Mouse (Mus musculus) ovary, postnatal 10 days (tissue): Measurements from ENCODE around the gene Itgav.
A peak's percentile ranks its signal among the peaks of the same experiment; 100 is the strongest.

ENCODE experiments used
- DNase-seq: peaks from one replicate; pipeline ENCODE4 v3.0.0; 2022; ENCODE audit warnings: low spot score

Itgav gene

DNA sequence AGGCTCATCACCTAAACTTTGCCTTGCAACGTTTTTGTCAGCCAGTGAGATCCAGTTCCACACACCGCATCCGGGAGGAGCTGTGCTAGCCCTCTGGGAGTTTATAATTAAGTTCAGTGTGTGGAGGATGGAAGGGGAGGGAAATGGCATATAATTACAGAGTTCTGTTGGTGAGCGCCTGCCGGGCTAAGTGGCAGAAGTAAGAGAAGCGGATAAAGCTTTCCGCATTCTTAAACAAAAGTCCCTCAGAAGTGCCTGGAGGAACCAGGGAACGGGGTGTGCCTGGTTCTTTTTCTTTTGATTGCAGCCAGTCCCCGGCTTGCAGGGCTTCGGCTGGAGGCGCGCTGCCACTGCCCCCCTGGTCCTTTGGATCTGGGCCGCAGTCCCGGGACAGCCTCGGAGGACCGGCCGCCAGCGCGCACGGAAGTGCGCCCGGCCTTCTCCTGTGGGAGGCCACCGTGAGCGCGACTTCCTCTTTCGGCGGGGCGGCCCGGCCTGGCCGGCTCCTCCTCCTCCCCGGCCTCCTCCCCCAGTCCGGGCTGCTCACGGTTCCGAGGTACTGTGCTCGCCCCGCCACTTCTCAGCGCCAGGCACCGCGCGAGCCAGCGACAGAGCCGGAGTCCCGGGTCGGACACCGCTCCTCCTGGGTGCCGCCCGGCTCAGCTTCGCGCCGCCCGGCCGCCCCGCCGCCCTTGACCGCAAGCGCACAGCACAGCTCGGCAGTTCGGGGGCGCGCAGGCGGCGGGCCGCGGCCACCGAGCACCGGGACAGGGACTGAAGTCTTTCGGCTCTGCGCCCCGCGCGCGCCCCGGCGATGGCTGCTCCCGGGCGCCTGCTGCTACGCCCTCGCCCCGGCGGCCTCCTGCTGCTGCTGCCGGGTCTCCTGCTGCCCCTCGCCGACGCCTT lies at the start of gene Itgav:
Gene Itgav (plus strand): TSS at position 477 of the 906 bp plus-strand sequence.
- peak; percentile 94 for DNase-seq

DNA sequence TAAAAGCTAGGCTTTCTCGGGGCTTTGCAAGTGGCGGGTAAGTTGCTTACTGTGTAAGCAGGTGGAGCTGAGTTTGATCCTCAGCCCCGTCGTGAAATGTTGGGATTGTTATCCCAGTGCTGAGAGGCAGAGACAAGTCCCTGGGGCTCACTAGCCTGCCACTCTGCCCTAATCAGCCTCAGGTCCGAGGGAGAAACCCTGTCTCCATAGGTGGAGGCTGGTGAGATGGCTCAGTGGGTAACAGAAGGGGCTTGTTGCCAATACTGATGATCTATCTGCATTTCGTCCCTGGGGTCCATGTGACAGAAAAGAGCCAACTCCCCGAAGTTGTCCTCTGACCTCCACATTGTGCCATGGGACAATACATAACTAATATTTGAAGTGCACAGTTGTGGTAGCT lies 49.8 kb upstream of the Itgav start:
- DNase-seq = no peak

DNA sequence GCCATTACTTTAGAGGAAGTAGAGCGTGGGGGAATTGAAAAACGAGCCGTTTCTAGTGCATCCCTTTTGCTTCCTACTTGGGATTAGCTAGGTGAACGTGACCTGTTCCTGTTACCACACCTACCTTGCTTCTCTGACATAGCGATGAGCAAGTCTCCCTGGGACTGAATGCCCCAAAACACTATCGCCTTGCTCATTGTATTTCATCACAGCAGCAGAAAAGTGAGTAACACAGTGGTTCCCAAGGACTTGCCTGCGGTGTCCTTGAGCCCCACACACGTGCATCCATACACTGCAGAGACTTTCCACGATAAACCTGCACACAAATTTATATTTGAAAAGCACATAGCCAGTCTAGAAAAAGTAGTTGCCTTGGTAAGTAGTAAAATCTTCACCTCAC lies 49.3 kb upstream of the Itgav start:
- no peak for DNase-seq

DNA sequence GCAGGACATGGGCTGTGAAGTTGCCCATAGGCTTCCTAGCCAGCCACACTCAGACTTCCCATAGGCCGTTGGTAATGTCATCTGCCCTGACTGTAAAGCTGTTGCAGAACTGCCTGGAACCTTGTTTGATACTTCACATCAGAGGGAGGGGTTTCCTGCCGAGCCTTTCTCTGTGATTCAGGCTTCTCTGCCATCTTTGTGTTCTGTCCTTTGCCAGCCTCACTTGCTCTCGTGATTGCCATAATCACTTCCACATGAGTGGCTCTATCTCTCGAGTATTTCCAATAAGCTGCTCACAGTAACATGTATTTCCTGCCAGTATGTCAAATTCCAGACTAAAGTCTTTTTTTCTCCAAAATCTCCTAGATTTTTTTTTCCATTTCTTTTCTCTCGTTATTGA lies 48.5 kb upstream of the Itgav start:
- no peak for DNase-seq

DNA sequence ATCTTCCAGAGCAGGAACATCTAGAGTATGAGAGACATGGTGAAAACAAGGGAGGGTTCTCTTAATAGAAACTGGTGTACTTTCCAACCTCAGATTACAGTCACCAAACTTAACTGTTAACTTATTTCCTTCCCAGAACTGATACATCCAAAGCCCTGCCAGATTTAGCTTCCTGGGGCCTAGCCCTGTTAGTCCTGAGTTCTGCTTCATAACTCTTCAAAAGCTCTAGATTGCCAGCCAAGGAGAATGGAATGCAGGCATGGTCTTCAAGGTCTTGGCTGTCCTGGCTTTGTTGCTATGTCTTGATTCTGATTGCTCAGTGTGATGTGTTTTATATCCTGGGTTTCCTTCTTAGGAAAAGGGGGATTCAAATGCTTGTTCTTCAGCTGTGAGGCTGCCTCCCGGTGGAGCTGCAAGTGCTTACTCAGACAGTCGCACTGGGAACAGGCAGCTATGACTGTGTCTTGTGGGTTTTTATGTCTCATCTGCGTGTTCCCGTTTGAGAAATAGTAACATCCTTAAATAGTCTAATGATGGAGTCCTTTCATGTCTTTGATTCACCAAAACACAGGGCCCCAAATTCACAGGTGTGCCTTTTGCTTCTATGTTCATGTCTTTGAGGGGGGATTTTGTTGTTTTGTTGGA lies 47.8 kb upstream of the Itgav start:
- no peak for DNase-seq

DNA sequence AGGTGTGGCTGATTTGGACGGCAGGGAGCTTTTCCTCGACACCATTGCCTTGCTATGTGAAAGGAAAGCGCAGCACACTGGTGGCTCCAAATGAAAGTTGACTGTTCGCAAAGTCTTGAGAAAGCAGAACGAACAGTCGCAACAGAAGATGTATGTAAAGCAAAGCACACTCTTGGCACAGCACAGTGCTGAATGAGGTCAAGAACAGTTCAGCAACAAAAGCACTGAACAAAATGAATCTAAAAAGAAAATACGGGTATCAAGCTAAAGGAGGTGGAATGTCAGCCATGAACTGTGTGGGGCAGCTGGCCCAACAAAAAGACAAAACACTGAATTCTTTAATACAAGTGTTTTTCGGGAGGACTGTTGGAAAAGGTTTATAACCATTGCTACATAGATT lies 42.9 kb upstream of the Itgav start:
- DNase-seq = no peak

DNA sequence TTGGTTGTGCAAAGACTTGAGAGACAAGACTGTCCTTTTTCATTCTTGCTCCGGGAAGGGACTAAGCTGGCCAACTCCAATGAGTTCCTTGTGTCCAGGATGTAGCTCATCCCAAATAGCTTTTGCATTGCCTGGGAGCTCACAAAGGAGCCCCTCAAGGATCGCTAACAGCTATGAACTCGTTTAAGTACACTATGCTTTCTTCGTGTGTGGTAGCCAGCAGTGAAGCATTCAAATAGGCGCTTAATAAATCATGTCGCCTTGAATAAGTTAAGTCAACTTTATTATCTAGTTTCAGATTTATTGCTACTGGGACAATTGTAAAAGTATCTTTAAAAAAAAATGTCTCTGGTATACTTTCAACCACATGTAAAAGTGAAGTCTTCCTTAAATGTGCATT lies 42.4 kb upstream of the Itgav start:
- no peak for DNase-seq

DNA sequence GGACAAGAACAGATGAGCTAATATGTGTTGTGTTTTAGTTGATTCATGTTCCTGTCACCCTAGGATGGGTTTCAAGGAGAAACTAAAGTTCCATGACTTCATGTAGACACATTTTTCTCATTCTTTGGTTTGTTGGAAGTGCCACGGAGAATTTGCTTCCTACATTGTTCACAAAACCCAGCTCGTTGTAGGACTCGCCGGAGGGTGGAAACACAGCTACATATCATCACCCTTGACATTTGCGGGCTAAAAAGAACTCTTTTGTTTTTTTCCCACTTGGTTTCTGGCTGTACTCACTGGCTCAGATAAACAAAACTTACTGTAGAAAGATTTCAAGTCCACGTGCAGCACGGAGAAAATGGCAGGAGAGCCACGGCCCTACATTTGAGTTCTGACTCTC lies 41.9 kb upstream of the Itgav start:
- no peak for DNase-seq

DNA sequence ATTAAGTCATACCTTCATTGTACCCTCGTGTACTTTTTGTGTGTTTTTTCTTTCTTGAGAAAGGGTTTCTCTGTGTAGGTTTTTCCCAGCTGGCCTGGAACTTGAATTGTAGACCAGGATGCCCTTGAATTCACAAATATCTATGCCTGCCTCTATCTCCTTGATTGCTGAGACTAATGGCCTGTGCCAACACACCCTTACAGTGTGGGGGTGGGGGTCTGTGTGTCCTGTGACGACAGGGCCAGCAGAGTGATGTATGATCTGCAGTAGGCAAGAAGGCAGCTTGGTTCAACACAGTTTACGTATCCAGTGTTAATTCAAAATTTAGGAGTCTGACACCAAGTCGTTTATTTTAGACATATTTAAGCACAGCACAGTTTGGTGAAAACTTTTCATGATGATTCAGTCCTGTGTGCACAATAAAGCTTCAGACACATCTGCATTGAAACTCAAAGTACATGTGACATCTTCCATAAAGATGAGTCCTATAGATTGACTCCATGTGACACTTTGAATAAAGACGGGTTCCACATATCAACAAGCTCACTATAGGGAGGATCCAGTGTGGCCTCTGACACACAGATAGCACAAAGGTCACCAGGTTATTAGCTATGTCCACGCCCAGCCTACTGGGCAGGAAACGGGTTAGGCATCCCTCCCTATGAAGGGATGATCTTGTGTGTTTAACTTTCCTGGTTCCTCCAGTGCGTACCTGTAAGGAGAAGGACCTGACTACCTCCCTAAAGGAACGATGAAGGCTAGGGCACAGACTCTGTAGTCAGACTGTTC lies 40.3 kb upstream of the Itgav start:
- no peak for DNase-seq

DNA sequence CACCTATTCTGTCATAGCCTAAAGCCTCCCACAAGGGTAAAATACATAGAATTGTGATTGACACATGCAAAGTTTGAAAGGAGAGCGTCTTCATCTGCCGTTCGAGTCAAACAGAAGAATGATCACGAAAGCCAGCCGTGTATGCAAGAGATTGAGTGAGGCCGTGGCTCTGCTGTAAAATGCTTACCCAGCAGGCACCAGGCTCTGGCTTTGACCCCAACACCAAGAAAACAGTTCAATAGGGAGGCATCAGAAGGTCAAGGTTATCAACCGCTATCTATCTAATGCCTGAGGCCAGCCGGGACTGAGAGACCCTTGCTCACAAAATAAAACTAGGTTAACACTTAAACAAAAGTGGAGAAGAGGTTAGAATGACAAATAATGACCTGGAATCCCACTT lies 39.5 kb upstream of the Itgav start:
- DNase-seq = no peak

DNA sequence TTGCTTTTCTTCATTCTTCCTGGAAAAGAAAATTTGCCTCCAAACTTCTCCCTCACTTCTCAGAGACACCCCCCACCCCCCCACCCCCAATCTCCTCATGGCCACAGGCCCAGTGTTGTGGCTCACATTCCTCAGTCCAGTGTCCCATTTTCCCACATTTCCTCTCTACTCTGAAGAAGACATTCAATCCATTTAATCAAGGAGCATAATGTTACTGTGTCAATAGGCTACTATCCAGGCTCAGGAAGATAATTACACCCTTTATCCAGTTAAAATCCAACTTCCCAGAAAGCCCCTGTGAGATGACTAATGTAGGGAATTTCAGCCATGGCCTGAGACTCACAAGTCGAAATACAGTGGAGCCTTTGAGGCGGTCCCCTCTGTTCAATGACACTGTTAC lies 33.8 kb upstream of the Itgav start:
- no peak for DNase-seq

DNA sequence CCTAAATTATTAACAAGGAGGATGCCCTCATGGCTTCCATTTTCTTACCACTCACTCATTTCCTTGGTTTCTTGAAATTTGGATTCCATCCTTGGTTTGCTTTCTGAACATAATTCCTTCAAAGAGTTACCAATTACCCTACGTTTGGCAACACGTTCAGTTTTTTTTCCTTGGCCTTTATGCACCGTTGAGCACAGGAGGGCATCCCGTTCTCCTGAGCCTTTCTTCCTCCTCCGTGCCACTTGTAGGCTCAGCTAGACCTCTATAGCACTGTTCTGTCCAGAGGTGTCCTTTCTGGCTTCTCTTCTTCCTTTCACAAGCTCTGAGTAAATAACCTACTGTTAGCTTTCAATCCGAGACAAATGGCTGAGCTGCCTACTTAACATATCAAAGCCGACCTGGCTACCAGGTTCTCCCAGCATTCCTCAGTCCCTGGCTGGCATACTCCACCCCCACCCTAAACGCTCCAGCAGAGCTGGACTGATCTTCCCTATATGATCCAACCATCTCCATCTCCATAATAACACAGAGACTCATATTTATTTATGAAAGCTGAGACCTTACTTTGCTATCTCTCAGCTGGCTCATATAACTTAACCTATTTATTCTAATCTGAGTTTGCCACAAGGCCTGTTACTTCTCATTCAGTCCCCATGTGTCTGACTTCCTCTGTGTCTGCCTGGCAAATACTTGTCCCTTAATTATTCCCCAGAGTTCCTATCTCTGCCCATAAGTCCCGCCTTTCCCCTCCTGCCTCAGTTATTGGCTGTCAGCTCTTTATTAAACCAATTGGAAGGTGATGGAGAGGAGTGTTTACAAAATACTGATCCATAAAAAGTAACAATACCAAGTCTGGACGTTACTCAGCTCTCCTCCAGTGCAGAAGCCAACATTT lies 31.3 kb upstream of the Itgav start:
- DNase-seq = no peak

DNA sequence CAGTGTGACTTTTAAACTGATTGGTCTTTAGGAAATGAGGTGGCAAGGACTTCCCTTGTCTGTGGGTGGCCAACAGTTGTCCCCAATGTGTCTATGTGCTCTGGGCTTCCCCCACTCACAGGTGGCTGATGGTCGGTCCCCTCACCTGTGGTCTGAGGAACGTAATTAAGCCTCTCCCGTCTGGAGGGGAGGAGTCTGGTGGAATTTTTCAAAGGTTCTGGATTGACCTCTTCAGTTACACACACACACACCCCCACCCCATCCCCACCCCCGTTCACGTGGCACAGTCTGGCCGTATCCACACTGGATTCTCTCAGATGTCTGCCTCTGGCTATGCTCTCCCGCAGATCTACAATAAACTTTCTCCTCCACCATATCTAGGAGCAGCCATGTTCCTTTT lies 30.1 kb upstream of the Itgav start:
- DNase-seq = no peak

DNA sequence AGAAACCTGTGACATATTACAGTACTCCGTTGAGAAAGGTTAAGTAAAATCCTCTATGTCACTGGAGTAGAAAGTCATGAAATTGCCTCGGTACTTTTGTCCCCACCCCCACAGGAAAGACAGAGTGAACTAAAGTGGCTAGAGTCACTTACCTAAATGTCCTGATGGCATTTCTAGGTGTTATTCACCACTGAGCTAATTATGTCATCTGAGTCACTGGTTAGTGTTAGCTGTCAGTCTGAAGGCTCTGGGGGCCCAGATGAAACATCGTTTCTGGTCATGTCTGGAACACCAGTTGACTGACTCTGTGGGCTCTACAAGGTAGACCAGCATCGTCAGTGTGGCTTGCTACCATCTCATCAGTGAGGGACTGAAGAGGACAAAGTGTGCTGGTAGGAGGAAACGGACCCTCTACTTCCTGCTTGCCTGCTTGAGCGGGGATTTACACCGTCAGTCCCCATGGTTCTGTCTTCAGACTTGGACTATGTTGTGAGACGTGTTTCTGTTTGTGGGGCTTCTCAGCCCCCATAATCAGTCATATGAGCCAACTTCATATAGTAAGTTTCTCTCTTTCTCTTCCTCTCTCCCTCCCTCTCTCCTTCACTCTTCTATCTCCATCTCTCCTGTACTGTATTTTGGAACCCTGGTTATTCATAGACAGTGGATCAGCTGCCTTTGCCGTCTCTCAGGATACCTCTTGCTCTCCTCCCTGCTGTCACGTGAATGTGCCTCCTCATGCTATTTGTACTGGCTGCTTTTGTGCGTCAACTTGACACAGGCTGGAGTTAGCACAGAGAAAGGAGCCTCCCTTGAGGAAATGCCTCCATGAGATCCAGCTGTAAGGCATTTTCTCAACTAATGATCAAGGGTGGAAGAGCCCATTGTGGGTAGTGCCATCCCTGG lies 28.6 kb upstream of the Itgav start:
- no peak for DNase-seq

DNA sequence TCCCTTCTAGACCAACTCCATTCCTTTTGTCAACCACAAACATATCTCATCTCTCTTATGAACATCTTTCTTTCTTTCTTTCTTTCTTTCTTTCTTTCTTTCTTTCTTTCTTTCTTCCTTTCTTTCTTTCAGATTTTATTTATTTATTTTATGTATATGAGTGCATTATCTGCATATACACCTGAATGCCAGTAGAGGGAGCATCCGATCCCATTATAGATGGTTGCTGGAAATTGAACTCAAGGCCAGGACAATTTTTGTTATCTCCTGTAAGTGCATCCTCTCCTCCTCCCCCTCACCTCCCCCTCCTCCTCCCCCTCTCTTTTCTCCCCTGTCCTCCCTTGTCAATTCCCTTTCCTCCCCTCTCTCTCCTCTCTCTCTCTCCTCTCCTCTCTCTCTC lies 25.7 kb upstream of the Itgav start:
- DNase-seq = no peak

DNA sequence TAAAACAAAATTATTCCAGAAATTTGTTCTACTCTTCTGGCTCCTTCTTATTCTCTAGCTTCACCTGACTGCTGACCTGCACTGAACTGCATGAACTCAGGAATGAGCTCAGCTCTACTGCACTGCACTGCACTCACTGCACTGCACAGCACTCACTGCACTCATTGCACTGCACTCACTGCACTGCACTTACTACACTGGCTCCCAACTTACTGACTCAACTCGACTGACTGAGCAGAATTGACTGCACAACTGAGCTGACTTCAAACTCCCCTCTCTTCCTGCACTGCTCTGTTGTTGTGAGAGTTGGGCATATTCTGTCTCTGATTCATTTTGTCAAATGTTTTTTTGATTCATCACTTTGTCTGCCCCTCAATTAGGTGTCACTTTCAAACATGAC lies 24.9 kb upstream of the Itgav start:
- DNase-seq = no peak

DNA sequence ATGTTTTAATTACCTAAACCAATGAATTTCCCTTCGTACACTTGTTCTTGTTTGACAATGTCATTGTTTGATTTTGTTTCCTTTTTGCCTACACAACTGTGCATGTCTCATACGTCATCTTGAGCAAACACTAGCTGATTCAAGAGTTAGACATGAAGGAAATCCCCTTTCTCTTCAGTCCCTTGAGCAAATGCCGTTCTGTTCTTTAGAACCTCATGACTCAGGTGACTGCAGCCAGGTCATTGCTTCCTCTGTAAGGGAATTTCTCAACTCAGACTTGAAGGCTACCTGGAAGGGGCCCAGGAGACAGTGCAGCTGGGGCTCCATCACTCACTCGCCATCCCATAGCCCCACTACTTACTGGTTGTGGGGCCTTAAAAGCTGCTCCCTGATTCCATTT lies 23.5 kb upstream of the Itgav start:
- no peak for DNase-seq

DNA sequence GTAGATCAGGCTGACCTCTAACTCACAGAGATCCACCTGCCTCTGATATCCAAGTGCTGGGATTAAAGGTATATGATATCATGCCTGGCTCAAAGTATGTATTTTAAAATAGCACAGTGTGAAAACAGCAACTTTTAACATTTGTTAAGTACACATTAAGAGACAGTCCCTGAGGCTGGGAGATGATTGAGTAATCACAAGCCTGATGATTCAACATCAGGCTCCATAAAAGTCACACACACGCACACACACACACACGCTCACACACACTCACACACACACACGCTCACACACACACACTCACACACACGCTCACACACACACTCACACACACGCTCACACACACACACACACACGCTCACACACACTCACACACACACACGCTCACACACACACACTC lies 21.8 kb upstream of the Itgav start:
- no peak for DNase-seq

DNA sequence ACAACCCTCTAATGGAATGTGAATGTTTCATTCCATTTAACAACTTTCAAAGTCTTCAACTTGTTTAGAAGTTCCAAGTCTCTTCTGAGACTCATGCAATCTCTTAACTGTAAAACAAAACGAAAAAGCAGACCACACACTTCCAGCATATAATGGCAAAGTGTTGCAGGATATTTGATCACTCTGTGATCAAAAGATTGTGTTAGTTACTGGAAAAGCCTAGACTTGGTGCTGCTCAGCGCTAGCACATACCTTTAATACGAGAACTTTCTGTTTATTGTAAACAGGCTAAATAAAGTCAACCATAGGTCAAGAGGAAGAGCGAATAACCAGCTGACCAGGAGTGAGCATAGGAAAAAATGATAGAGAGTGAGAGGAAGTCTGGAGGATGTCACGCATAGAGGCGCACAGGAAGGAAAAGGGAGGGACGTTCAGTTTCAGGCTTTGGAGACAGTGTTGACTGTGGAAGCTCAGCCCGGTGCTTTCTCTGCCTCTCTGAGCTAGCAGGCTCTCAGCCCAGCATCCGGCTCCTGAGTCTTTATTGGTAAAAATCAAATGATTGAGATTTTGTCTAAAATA lies 18.5 kb upstream of the Itgav start:
- DNase-seq = no peak

DNA sequence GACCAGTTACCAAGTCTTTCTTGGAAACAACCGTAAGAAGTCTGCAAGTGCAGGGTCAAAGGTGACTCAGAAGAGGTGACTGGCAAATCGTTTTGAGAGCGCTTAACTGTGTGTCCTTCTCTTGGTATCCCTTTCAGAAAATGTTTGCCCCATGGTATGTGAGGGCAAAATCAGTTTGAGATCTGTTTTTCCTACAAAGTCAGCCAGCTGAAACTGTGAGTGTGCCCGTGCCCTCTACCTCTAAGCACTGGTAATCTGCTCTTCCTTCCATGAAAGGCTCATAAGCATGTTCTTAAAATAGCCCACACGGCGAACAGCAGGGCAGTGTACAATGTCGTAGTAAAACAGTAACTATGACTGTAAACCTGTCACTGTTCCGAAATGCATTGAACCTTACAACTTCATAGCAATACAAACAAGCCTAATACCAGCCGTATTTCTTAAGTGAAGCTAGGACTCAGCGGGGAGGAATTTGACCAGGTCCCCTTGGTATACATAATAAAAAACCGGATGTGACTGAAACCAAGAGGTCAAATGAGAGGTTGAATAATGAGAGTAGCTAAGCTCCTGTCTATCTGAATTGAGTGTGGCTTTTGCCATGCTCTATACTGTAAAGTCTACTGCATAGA lies 14.2 kb upstream of the Itgav start:
- DNase-seq = no peak
